Mouse (Mus musculus): ENCODE data around the gene Ica1. TPM values are rescaled to one million over a fixed set of nuclear protein-coding genes. Genes with fewer than 3 reads are reported as not detected.

The Ica1 gene
- polyA plus RNA-seq, 1 experiment from 2014 or later: 14.5 TPM

DNA sequence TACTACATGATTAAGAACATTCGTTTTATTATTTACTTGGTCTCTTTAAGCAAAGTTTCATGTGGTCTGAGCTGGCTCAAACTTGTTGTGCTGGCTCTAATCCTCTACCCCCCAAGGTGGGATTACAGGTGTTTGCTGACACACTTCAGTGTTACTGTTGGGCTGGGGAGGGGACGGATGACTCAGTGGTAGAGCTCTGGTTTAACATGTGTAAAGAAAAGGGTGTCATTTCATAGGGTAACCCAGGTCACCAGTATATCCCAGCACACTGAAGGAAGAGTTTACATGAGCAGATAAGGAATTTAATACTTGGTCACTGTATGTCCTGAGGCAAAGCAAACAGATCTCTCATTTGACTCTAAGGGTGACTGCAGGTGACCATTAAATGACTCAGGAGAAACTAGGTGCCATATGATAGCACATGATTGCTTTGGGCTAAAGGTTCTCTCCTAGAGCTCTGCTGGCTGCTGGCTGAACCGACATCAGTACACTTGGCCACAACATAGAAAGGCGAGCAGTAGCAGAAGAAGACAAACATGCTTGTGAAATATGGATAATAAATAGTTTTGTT is 128.9 kb downstream of the Ica1 start:
- no peak overlapping the region for H3K27ac ChIP-seq (ENCODE audit: low read depth, low read length)
- H3K4me2 ChIP-seq: no peak overlapping the region
- H3K9ac ChIP-seq (ENCODE audit: low read depth, low read length): no peak overlapping the region
- no peak overlapping the region for H3K4me3 ChIP-seq (ENCODE audit: low read depth, low read length)
- H3K4me1 ChIP-seq (replicated peaks; ENCODE audit: control insufficient read depth, insufficient read depth, low read length): peaks cover 5% of the 10 kb centered on the region; the same call in 1 of the 2 replicates
- 69% methylated on average over 4 of the region's 4 CpGs for WGBS
- no peaks in the 10 kb centered on the region for H3K27me3 ChIP-seq (replicated peaks; ENCODE audit: control insufficient read depth, insufficient read depth, low read length)
- H3K36me3 ChIP-seq (ENCODE audit: control insufficient read depth, insufficient read depth, low read length): no peaks in the 10 kb centered on the region
- ATAC-seq (replicated peaks; ENCODE audit: low FRiP score) (no peak), DNase-seq (ENCODE audit: low spot score) (no peak)
- no peaks in the 10 kb centered on the region for H3K9me3 ChIP-seq (ENCODE audit: control insufficient read depth, low read length)

DNA sequence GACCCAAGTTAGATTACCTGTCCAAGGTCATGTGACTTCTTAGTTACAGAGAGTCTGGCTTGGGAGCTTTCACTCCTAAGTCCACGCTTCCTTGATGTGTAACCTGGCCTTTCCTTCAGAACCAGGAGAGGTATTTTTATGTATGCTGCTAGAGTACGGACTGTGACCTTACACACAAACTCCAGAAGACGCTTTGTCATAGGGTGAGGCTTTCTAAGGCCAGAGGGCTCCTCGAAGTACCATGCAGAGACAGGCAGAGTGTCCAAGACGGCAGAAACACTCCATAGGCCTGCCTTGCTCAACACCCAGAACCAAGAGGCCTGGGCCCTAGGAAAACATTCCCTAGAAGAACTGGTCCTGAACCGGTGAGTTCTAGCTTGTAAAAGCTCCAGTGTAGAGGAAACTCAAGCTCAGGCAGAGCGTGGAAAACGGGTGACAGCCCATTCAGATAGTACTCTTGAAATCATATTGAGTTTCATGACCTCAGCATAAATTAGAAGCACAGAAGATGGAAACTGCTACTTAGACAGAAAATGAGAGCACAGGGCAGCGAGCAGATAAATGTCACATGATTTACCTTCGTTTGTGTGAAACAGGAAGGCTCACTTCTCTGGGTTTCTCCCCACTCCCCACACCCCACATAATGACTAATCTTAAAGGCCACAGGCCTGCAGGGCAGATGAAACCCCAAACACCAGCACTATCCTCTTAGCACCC is 129.9 kb downstream of the Ica1 start:
- H3K4me1 ChIP-seq (replicated peaks; ENCODE audit: control insufficient read depth, insufficient read depth, low read length): peaks cover 5% of the 10 kb centered on the region; the same call in 1 of the 2 replicates
- ATAC-seq (replicated peaks; ENCODE audit: low FRiP score) (0 out of 2 replicates have a peak, but pooled peaks have one; percentile 4), DNase-seq (ENCODE audit: low spot score) (no peak)
- H3K4me2 ChIP-seq: no peak overlapping the region
- H3K27me3 ChIP-seq (replicated peaks; ENCODE audit: control insufficient read depth, insufficient read depth, low read length): no peaks in the 10 kb centered on the region
- H3K27ac ChIP-seq (ENCODE audit: low read depth, low read length): no peak overlapping the region
- H3K36me3 ChIP-seq (ENCODE audit: control insufficient read depth, insufficient read depth, low read length): no peaks in the 10 kb centered on the region
- no peak overlapping the region for H3K9ac ChIP-seq (ENCODE audit: low read depth, low read length)
- H3K4me3 ChIP-seq (ENCODE audit: low read depth, low read length): no peak overlapping the region
- H3K9me3 ChIP-seq (ENCODE audit: control insufficient read depth, low read length): no peaks in the 10 kb centered on the region
- 72% methylated on average over 10 of the region's 10 CpGs for WGBS

DNA sequence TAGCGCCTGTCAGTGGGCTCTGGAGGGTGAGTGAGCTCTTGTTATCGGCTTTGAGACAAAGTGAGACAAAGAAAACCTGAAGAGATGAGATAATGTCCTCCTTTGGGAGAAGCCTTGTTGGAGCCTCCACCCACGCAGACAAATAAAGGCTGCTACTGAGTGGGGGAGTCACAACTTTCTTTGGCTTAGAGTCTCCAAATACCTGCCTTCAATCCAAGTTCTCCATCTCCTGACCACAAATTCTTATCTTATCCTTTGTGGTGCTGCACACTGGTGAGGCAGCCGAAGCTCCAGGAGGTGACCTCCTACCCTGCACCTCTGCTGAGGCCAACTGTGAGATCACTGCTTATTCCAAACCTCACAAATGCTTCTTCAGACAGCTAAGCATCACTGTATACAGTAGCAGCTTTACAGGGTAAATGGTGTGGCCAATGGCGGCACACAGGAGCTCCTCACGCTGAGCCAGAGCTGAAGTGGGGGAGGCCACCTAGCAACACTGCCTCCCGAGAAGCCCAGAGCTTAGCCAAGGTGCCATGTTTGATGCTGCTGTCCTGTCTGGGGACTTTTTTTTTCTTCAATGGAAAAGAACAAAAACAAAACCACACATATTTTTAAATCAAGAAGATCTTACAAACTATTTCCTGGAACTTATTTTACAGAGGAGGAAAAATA is 130.6 kb downstream of the Ica1 start:
- peak overlapping the region; percentile 13; the same call in 1 of the 2 replicates for H3K4me2 ChIP-seq
- H3K4me3 ChIP-seq (ENCODE audit: low read depth, low read length): no peak overlapping the region
- H3K4me1 ChIP-seq (replicated peaks; ENCODE audit: control insufficient read depth, insufficient read depth, low read length): peaks cover 5% of the 10 kb centered on the region; the same call in 1 of the 2 replicates
- DNase-seq (ENCODE audit: low spot score) (no peak), ATAC-seq (replicated peaks; ENCODE audit: low FRiP score) (peak; percentile 82)
- no peak overlapping the region for H3K9ac ChIP-seq (ENCODE audit: low read depth, low read length)
- no peaks in the 10 kb centered on the region for H3K9me3 ChIP-seq (ENCODE audit: control insufficient read depth, low read length)
- no peaks in the 10 kb centered on the region for H3K36me3 ChIP-seq (ENCODE audit: control insufficient read depth, insufficient read depth, low read length)
- H3K27ac ChIP-seq (ENCODE audit: low read depth, low read length): no peak overlapping the region
- H3K27me3 ChIP-seq (replicated peaks; ENCODE audit: control insufficient read depth, insufficient read depth, low read length): no peaks in the 10 kb centered on the region
- WGBS: 42% methylated on average over 7 of the region's 7 CpGs

DNA sequence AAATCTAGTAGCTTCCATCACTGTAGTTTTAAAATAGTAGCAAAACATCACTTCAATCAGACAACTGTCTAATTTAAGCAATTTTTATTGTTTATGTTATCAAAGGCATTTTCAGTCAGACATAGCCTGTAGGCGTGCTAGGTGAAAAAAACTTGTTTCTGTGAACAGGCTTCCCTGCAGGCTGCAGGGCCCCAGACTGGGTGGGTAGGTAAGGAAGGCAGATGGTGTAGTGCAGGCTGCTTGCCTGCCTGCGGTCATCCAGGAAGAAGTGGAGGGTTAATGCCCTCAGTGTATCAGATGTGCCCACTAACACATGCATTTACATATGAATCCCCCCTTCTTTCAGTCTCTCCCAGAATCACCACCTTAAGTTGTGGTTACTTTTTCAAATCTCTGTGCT is 132.6 kb downstream of the Ica1 start:
- no peak overlapping the region for H3K4me2 ChIP-seq
- DNase-seq (ENCODE audit: low spot score): no peak
- 63% methylated on average over 2 of the region's 2 CpGs for WGBS
- no peak overlapping the region for H3K27ac ChIP-seq (ENCODE audit: low read depth, low read length)
- ATAC-seq (replicated peaks; ENCODE audit: low FRiP score): no peak
- H3K36me3 ChIP-seq (ENCODE audit: control insufficient read depth, insufficient read depth, low read length): no peaks in the 10 kb centered on the region
- no peak overlapping the region for H3K4me3 ChIP-seq (ENCODE audit: low read depth, low read length)
- H3K27me3 ChIP-seq (replicated peaks; ENCODE audit: control insufficient read depth, insufficient read depth, low read length): no peaks in the 10 kb centered on the region
- H3K4me1 ChIP-seq (replicated peaks; ENCODE audit: control insufficient read depth, insufficient read depth, low read length): peaks cover 6% of the 10 kb centered on the region
- no peak overlapping the region for H3K9ac ChIP-seq (ENCODE audit: low read depth, low read length)
- no peaks in the 10 kb centered on the region for H3K9me3 ChIP-seq (ENCODE audit: control insufficient read depth, low read length)

DNA sequence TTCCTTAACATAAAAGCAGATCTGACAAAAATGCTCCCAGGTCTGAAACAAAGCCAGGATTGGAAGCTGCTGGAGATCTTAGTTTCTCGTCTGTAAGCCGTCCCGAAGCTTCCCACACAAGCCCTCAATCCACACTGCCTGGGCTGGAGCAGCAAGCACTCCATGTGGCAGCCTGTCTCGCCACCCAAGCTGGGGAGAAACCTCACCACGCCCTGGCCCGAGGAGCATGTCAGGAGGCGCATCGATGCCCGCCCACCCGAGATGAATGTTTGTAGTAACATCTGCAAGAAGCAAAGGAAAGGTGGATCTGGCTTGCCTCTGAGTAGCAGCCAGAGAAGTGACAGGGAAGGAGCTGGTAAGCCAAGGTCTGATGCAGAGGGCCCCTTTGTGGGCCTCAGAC is 133.6 kb downstream of the Ica1 start:
- Histone ChIP-seq H3K27ac (ENCODE audit: low read depth, low read length) (no peak overlapping the region), H3K4me2 (no peak overlapping the region), H3K9ac (ENCODE audit: low read depth, low read length) (no peak overlapping the region), H3K4me3 (ENCODE audit: low read depth, low read length) (no peak overlapping the region), H3K9me3 (ENCODE audit: control insufficient read depth, low read length) (no peaks in the 10 kb centered on the region), H3K27me3 (replicated peaks; ENCODE audit: control insufficient read depth, insufficient read depth, low read length) (no peaks in the 10 kb centered on the region), H3K36me3 (ENCODE audit: control insufficient read depth, insufficient read depth, low read length) (no peaks in the 10 kb centered on the region), H3K4me1 (replicated peaks; ENCODE audit: control insufficient read depth, insufficient read depth, low read length) (peaks cover 9% of the 10 kb centered on the region)
- DNase-seq (ENCODE audit: low spot score) (no peak), ATAC-seq (replicated peaks; ENCODE audit: low FRiP score) (no peak)
- WGBS: 77% methylated on average over 10 of the region's 10 CpGs

DNA sequence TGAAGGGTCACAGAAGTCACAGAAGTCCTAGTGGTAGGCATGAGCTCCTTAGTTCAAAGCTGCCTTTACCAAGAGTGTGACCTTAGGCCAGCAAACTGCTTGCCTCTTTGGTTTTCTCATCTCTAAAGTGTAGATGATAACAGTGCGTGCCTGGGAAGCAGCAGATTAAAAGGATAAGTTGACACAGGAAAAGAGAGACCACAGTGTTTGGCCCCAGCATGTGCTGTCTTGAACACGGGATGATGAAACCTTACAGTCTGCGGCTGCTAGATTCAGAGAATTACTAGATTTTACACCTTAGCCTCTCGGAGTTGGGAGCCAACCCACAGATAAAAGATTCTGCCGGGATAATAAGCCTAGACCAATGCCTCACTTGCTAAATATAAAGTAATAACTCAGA is 137.4 kb downstream of the Ica1 start:
- ATAC-seq (replicated peaks; ENCODE audit: low FRiP score) (no peak), DNase-seq (ENCODE audit: low spot score) (no peak)
- peaks cover 5% of the 10 kb centered on the region; the same call in 1 of the 2 replicates for H3K4me1 ChIP-seq (replicated peaks; ENCODE audit: control insufficient read depth, insufficient read depth, low read length)
- H3K9me3 ChIP-seq (ENCODE audit: control insufficient read depth, low read length): no peaks in the 10 kb centered on the region
- 62% methylated on average over 5 of the region's 5 CpGs for WGBS
- H3K4me3 ChIP-seq (ENCODE audit: low read depth, low read length): no peak overlapping the region
- H3K36me3 ChIP-seq (ENCODE audit: control insufficient read depth, insufficient read depth, low read length): no peaks in the 10 kb centered on the region
- H3K27ac ChIP-seq (ENCODE audit: low read depth, low read length): no peak overlapping the region
- no peak overlapping the region for H3K9ac ChIP-seq (ENCODE audit: low read depth, low read length)
- no peaks in the 10 kb centered on the region for H3K27me3 ChIP-seq (replicated peaks; ENCODE audit: control insufficient read depth, insufficient read depth, low read length)
- H3K4me2 ChIP-seq: no peak overlapping the region

DNA sequence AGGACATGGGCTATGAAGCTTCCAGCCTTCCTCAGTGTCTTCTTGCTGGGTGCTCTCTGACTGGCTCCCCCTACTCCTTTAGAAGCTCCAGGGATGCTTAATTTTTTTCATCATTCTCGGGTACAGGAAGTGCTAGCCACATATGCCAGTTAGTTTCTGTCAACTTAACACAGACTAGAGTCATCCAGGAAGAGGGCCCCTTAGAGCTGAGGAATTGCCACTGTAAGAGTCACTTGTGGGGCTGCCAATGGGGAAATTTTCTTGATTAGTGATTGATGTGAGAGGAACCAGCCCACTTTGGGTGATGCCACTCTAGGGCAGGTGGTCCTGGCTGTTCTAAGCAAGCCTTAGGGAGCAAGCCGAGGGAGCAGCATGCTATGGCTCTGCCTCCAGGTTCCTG is 138.8 kb downstream of the Ica1 start:
- Histone ChIP-seq H3K4me2 (no peak overlapping the region), H3K9ac (ENCODE audit: low read depth, low read length) (no peak overlapping the region), H3K4me1 (replicated peaks; ENCODE audit: control insufficient read depth, insufficient read depth, low read length) (peaks cover 3% of the 10 kb centered on the region; the same call in 1 of the 2 replicates), H3K27me3 (replicated peaks; ENCODE audit: control insufficient read depth, insufficient read depth, low read length) (no peaks in the 10 kb centered on the region), H3K36me3 (ENCODE audit: control insufficient read depth, insufficient read depth, low read length) (no peaks in the 10 kb centered on the region), H3K27ac (ENCODE audit: low read depth, low read length) (no peak overlapping the region), H3K4me3 (ENCODE audit: low read depth, low read length) (no peak overlapping the region), H3K9me3 (ENCODE audit: control insufficient read depth, low read length) (no peaks in the 10 kb centered on the region)
- DNase-seq (ENCODE audit: low spot score) (no peak), ATAC-seq (replicated peaks; ENCODE audit: low FRiP score) (no peak)
- WGBS: 65% methylated on average over 2 of the region's 2 CpGs

DNA sequence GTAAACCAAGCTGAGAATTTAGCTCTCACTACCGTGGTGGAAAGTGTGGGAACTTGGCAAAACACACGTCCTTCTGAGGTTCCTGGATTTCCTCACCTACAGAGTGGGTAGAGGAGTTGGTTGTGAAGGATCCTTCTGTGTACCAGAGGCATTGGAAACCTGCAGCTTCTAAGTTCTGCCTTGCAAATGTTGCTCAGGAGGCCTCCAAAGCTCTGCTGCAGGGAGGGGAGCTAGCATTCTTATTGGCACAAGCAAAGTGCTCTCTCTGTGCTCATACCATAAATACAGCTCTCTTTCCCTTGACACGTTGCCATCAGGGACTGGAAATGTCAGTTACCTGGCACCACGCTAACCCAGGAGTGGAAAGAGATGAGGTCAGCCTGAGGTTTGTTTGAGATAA is 139.4 kb downstream of the Ica1 start:
- no peak for DNase-seq (ENCODE audit: low spot score)
- no peak overlapping the region for H3K4me2 ChIP-seq
- H3K9ac ChIP-seq (ENCODE audit: low read depth, low read length): no peak overlapping the region
- 72% methylated on average over 4 of the region's 4 CpGs for WGBS
- H3K4me1 ChIP-seq (replicated peaks; ENCODE audit: control insufficient read depth, insufficient read depth, low read length): peaks cover 3% of the 10 kb centered on the region; the same call in 1 of the 2 replicates
- no peak for ATAC-seq (replicated peaks; ENCODE audit: low FRiP score)
- no peaks in the 10 kb centered on the region for H3K36me3 ChIP-seq (ENCODE audit: control insufficient read depth, insufficient read depth, low read length)
- no peak overlapping the region for H3K27ac ChIP-seq (ENCODE audit: low read depth, low read length)
- H3K27me3 ChIP-seq (replicated peaks; ENCODE audit: control insufficient read depth, insufficient read depth, low read length): no peaks in the 10 kb centered on the region
- no peaks in the 10 kb centered on the region for H3K9me3 ChIP-seq (ENCODE audit: control insufficient read depth, low read length)
- no peak overlapping the region for H3K4me3 ChIP-seq (ENCODE audit: low read depth, low read length)

Measured in liver, embryonic 11.5 days (tissue).